Mouse (Mus musculus): ENCODE results near the gene Chchd3. TPM values are rescaled to one million over a fixed set of nuclear protein-coding genes. Genes with fewer than 3 reads are reported as not detected.

Gene Chchd3
- total RNA-seq, 1 experiment from 2014 or later, result 241 TPM

Other genes starting within 250 kb of the Chchd3 start
- 73.9 and 78.6 TPM in 2 replicates for gene Exoc4, start 188.8 kb upstream of the Chchd3 start, total RNA-seq (2017)